Mouse (Mus musculus) brain, embryonic 14.5 days (tissue): Measurements from ENCODE around the gene Dcst2. TPM values are rescaled to one million over a fixed set of nuclear protein-coding genes. Genes with fewer than 3 reads are reported as not detected.

Source experiments
- DNase-seq: peaks from one replicate; pipeline ENCODE4 v3.0.0-alpha.2; 2011; ENCODE audit warnings: low read depth
- CTCF ChIP-seq: fragments of 200-500 bp; IDR thresholded peaks from 2 replicates; pipeline ENCODE4 v1.5.1; 2012; ENCODE audit warnings: inconsistent platforms, mild to moderate bottlenecking, moderate library complexity, borderline replicate concordance; ENCODE audit not compliant: insufficient read depth, insufficient read length; ENCODE audit errors: extremely low read depth
- POLR2A ChIP-seq: fragments of 200-500 bp; IDR thresholded peaks from 2 replicates; pipeline ENCODE4 v1.6.1; 2012; ENCODE audit warnings: mild to moderate bottlenecking, inconsistent platforms, borderline replicate concordance; ENCODE audit not compliant: poor library complexity, insufficient read depth, insufficient read length, severe bottlenecking; ENCODE audit errors: extremely low read depth
- polyA plus RNA-seq: library from polyadenylated mRNA; depleted of rRNA; stranded (reverse); fragments of >200 nt; gene quantifications from 2 replicates; pipeline ENCODE4 v1.2.3, GENCODE M21; 2012

The Dcst2 gene
- polyA plus RNA-seq, 1 experiment = 0.38 TPM

DNA sequence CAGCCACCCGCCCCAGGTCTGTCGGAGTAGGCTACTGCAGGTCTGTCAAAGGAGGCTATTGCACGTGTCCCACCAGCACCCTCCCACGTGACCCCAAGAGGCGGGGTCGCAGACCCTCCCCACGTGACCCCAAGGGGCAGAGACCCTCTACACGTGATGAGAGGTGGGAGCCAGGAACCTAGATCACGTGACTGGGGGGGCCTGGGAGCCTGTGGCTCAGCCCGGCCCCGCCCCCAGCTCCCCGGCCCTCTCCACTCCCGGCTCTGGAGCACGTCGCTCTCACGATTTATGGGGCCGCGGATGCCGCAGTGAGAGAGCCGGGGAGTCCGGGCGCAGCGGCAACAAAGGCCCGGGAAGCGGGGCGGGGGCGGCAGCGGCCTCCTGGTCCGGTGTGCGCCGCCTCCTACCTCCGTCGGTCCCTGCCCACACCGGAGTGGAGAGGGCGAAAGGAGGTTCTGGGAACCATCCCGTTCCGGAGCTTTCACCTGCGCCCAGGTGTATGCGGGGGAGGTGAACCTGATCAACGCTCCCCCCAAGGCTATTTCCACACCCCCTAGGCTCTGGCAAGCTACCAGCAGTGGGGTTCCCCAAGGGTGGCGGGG is 41.1 kb upstream of the Dcst2 start:
- TF ChIP-seq CTCF = no peak
- TF ChIP-seq POLR2A = no peak
- peak; percentile 85 for DNase-seq

DNA sequence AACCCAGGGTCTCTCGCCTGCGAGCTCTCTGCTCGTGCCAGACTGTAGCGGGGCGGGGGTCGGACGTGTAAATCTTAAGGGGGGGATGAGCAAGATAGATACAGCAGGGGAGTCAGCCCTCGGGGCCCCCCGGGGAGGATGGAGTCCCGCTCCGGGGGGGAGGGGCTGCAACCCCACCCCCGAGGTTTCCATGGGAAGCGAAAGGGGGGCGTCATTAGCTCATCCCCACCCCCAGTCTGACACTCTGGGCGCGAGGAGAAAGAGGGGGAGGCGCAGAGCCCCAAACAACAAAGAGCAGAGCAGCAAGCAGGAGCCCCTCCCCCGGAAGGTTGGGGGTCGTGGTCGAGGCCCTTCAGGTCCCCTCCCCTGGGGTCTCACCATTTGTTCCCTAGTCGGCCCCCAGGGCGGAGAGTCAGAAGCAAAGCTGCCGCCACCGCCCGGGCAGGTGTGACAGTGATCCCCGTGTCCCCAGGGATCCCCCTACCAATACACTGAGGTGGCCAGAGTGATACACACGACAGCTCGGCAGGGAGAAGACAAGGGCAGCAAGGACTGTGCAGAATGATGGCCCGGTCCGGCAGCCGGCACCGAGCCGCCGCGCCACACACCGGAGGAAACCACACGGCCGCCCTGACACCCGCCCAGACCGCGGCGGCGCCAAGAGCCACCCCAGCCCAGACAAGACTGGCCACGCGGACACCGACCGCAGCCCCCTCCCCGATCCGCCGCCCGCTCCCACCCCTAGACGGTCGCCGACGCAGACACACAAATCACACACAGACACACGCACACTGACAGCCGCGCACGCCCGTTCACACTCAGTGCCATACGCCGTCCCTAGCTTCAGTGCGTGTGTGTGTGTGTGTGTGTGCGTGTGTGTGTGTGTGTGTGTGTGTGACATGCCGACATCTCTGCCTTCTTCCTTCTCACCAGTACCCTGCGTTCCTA is 40.3 kb upstream of the Dcst2 start:
- TF ChIP-seq CTCF (no peak), POLR2A (no peak)
- peak; percentile 53 for DNase-seq

DNA sequence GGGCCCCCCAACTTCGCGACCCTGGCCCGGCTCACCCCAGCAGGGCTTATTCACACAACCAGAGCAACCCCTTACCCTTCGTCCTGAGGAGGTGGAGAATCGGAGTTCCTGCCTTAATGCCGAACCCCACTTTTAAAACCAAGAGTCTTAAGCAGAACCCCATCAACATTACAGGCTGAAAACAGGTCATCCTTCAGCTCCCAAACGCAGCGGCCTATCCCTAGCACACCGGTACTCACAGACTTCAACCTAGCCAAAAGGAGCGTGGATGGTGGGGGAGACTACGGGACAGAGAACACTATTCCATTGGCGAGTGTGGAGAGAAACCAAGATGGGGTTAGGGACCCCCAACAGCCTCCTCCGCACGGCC is 39.7 kb upstream of the Dcst2 start:
- no peak for DNase-seq
- no peak for TF ChIP-seq CTCF
- no peak for TF ChIP-seq POLR2A

DNA sequence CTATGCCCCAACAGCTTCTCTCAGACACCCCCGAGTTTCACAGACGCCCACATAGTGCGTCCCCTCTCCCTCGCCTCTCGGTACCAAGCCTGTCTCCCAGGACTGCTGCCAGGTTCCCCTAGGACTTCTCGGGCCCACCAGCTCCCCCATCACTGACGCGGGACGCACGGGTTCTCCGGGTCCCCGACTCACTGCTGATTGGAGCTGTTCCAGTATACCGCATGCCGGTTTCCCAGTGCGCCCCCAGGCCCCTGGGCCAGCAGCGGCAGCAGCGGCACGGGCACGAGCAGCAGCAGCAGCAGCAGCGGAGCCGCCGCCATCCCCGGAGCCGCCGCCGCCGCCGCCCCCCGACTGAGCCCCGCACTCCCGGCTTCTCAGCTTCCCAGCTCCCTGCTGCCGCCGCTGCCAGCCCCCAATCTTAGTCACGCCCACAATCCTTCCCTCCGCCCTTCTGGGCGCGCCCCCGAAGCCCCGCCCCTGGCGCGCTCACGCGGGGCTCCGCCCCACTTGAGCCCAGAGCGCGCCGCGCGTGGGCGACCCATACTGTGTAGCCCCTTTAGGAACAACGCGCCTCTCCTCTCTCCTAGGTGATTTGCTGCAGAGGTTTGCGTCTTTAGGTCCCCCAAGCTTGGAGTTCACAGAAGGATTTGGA is 39.1 kb upstream of the Dcst2 start, which contains the start of gene Efna3:
Gene Efna3, minus strand, starts transcription at position 452 of the 652 bp plus-strand sequence.
- DNase-seq = peak; percentile 94
- TF ChIP-seq POLR2A (peak; percentile 42; the same call in 1 of the 2 replicates), CTCF (no peak)

DNA sequence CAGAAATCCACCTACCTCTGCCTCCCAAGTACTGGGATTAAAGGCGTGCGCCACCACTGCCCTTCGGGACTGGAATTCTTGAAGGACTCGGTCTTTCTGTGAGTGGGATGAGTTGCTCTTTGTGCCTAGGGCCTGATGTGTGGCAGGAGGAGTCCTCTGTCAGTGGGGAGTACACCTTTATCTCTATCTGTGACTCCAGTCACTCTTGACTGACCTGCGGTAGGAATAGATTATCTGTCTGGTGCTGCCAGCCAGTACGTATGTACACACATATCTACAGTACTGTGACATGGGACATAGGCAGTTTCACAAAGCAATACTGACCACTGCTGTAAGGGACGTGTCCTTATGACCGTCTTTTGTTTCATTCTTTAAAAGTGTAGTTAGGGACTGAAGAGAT is 35.9 kb upstream of the Dcst2 start:
- TF ChIP-seq POLR2A (no peak), CTCF (no peak)
- no peak for DNase-seq

DNA sequence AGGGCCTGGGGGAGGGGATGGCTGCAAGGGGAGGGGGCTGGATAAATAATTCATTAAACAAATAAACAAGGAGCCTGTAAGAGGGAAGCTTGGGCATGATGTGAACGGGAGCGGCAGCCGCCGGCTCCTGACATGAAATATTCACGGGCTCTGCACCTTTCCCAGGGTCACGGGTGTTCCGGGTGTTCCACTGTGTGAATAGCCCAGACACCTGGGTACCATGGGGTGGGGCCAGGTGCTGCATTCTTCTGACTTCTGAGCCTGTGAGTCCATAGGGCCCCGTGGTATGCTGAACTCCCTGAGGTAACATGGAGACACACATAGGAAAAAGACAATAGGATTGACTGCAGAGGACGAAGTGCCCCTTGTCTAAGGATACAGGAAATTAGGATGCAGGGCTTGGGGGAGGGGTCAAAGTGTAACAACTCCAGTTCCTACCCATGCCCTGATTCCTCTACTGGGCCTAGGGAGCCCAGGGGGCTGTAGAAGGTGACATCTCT is 34.4 kb upstream of the Dcst2 start:
- TF ChIP-seq CTCF = no peak
- no peak for DNase-seq

DNA sequence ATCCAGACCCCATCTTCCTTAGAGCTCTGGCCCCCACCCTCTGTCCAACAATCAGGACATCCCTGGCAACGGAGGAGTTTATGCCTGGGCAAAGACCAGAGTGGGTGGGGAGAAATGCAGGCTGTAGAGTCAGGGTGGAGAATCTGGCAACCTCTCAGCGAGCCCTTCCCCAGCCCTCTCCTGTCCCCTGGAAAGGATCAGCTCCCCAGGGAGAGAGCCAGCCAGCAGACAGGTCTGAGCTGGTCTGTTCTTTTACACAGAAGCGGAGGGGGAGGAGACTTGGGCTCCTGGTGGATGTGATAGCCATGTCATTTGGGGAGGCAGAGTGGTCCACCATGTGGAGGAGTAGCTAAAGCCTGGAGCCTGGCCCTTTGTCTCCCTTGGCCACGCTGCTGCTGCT is 33.2 kb upstream of the Dcst2 start:
- TF ChIP-seq POLR2A (no peak), CTCF (no peak)
- DNase-seq = peak; percentile 49

DNA sequence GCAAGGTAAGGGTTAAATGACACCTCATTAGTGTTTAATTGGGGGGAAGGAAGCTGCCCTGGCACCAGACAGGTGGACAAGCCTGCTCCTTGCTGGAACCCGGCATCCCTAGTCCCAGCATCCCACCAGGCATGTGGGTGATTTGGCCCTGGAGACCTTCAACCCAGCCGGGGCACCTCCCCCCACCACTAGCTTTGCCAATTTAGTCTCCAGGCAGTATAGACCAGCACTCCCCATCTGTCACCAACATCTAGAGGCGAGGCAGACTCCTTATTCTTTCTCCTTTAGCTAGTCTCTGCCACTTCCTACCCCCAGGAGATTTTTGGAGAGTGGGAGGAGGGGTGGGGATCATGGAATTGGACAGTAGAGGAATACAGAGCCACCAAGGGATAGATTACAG is 31.4 kb upstream of the Dcst2 start:
- DNase-seq = peak; percentile 63
- no peak for TF ChIP-seq CTCF
- no peak for TF ChIP-seq POLR2A

DNA sequence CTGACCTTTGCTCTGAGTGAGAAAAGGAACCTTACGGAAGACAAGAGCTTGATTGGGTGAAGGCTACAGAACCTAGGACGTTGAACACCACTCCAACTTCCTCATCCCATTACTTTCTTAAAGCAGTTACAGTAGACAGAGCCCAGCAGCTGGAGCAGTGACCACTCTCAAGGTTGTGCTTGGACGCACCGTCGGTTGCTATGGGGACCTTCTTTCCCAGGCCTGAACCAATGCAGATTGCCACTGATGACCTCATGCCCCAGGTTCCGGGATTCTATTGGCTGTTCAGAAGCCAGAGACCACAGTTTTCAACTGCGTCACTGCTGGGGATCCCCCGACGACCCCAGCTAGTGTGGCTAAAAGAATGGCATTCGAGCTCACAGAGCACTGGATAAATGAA is 30.8 kb upstream of the Dcst2 start:
- TF ChIP-seq POLR2A (no peak), CTCF (no peak)
- peak; percentile 60 for DNase-seq

DNA sequence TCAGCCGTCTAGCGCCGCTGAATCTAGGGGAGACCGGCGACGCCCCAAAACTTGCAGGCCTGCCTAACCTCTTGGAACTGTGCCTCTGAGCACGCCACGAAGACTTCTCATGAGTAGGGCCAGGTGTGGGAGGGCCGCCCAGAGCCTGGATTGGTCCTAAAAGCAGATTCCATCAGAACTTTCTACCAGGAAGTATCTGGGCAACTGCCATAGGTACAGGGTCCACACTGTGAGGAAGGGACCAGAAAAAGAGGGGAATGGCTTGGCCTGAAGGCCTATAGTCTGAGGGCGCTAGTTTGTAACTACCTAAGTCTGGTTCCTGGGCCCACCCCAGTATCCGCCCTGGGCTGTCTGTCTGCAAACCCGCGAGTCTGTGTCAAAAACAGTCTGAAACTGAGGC is 30.2 kb upstream of the Dcst2 start:
- no peak for DNase-seq
- TF ChIP-seq POLR2A (no peak), CTCF (no peak)

DNA sequence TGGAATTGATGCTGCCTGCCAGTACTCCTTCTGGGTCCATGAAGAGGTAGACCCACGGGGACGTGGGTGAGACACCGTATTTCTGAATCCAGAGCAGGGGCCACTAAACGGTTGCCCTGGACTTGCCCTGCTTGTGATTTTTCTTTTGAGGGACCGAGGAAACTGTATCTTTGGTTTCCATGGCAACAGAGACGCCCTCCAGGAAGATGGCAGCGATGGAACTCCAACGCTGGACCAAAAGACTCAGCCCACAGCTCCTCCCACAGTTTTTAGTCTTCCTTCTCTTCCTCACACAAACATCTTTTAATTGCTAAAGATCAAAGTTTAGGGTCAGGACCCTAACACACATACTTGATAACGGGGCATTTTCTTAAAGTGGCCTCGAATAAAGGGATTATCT is 29.8 kb upstream of the Dcst2 start:
- DNase-seq = peak; percentile 54
- TF ChIP-seq POLR2A = no peak
- no peak for TF ChIP-seq CTCF
